Mouse (Mus musculus) stomach, embryonic 16.5 days (tissue): ENCODE measurements at regions not wholly inside any gene's neighbourhood (a gene's known extent, or its start where the extent isn't known, plus 50 kb on each side); places are given as distances from the start of the nearest gene placed in this dataset.

Source experiments
- ATAC-seq: fragments of 200-750 bp; cut with Nextera tagmentation; 2 replicates; pipeline ENCODE4 v1.8.0; 2017; ENCODE audit warnings: moderate number of reproducible peaks, moderate TSS enrichment; ENCODE audit not compliant: insufficient read depth, low FRiP score
- H3K27ac ChIP-seq: fragments of 300-500 bp; sonication (generic); 2 replicates; pipeline ENCODE4 v1.5.1; 2014; ENCODE audit warnings: low read length
- H3K27me3 ChIP-seq: fragments of 300-500 bp; sonication (generic); 2 replicates; pipeline ENCODE4 v1.6.1; 2014; ENCODE audit warnings: low read length, control low read depth, mixed read lengths; ENCODE audit not compliant: control insufficient read depth, insufficient read depth
- H3K36me3 ChIP-seq: fragments of 300-500 bp; sonication (generic); 2 replicates; pipeline ENCODE4 v1.6.1; 2014; ENCODE audit warnings: low read length; ENCODE audit not compliant: control insufficient read depth, insufficient read depth
- H3K4me1 ChIP-seq: fragments of 300-500 bp; sonication (generic); 2 replicates; pipeline ENCODE4 v1.6.1; 2014; ENCODE audit warnings: low read length, control low read depth, mixed read lengths; ENCODE audit not compliant: control insufficient read depth, insufficient read depth
- H3K4me2 ChIP-seq: fragments of 300-500 bp; sonication (generic); 2 replicates; pipeline ENCODE4 v1.6.1; 2014; ENCODE audit warnings: low read depth, low read length, mixed read lengths
- H3K4me3 ChIP-seq: fragments of 300-500 bp; sonication (generic); replicated peaks from 2 replicates; pipeline ENCODE4 v1.5.1; 2014; ENCODE audit warnings: mild to moderate bottlenecking, low read length
- H3K9ac ChIP-seq: fragments of 300-500 bp; sonication (generic); 2 replicates; pipeline ENCODE4 v1.6.1; 2014; ENCODE audit warnings: low read length
- H3K9me3 ChIP-seq: fragments of 300-500 bp; sonication (generic); replicated peaks from 2 replicates; pipeline ENCODE4 v1.6.1; 2016; ENCODE audit warnings: low read length, control low read depth; ENCODE audit not compliant: control insufficient read depth
- WGBS: fragments of 180-500 bp; shearing (Covaris S2); extraction: QIAGEN DNeasy Blood & Tissue Kit; methylation state at CpG from one replicate; pipeline ENCODE4 v1.1.7; 2014; 5-methylcytosine and 5-hydroxymethylcytosine counted together

DNA sequence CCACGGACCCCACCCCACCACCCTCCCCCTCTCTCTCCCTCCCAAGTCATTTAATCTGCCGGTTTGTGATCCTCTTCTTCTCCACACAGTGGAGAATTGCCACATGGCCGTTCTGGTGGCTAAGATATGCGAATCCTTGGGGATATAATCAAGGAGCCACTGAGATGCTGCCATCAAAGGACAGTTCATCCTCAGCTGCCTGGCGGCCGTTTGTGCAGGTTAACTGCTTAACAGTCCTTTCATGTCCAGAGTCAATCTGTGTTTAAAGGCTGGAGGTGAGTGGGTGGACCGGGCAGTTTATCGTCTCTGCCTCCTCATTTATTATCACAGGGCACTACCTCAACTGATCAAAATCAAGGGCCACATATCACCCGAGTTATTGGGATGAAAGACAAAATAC lies 241.6 kb upstream of the Noct start:
- no peak for ATAC-seq
- WGBS: 34% methylated on average over 9 of the region's 9 CpGs
- no peak overlapping the region for H3K4me2 ChIP-seq

GRCm38 (mm10) chr3:50983126-50983525 lies 241.1 kb upstream of the Noct start:
- no peak for ATAC-seq
- Histone ChIP-seq H3K36me3 (no peaks in the 10 kb centered on the region), H3K27me3 (no peaks in the 10 kb centered on the region), H3K9me3 (no peaks in the 10 kb centered on the region), H3K27ac (no peak overlapping the region), H3K9ac (no peak overlapping the region), H3K4me2 (no peak overlapping the region), H3K4me3 (no peak overlapping the region), H3K4me1 (no peaks in the 10 kb centered on the region)
- 41% methylated on average over 5 of the region's 5 CpGs for WGBS

More for the DNA sequence above, 241.6 kb upstream of the Noct start:
- Histone ChIP-seq H3K27me3 (no peaks in the 10 kb centered on the region), H3K27ac (no peak overlapping the region), H3K36me3 (no peaks in the 10 kb centered on the region), H3K4me1 (no peaks in the 10 kb centered on the region), H3K9ac (no peak overlapping the region), H3K9me3 (no peaks in the 10 kb centered on the region), H3K4me3 (no peak overlapping the region)

DNA sequence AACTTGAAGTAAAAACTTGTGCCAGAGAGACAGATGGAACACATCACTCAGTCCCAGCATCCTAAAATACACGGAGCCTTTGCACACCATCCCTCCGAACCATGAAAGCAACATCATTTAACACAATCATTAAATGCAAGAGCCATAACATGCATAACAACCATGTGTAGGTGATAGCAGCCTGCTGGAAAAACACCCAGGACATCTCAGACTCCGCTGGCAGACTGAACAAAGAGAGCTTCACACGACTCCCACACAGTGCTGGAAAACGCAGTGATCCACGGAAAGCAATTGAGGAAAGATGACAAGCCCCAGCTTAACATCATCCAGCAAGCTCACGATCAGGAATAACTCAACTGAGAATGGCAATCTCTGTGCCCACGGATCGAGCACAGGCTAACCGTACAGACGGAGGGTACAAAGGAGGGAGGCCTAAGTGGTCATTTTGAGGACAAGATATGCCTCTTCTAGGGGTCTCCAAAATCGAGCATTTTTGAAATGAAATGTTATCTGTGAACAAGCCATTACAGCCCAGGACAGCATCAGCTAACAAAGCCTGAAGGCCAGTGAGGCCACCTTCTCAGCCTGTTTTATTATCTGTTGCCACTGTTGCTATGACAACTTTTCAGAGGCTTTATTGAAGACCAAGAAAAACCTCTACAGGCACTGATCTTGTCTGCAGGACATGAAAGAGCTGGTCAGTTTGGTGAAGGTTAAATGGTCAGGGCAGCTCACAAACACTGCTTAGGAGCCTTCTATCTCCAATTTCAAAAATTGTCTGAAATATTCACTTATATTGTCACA lies 240.1 kb upstream of the Noct start:
- 57% methylated on average over 12 of the region's 12 CpGs for WGBS
- H3K27ac ChIP-seq: no peak overlapping the region
- no peaks in the 10 kb centered on the region for H3K9me3 ChIP-seq
- no peaks in the 10 kb centered on the region for H3K36me3 ChIP-seq
- no peak overlapping the region for H3K4me2 ChIP-seq
- no peak for ATAC-seq
- H3K4me3 ChIP-seq: no peak overlapping the region
- no peaks in the 10 kb centered on the region for H3K4me1 ChIP-seq
- no peaks in the 10 kb centered on the region for H3K27me3 ChIP-seq
- H3K9ac ChIP-seq: no peak overlapping the region

- Histone ChIP-seq H3K36me3 (no peaks in the 10 kb centered on the region), H3K9me3 (no peaks in the 10 kb centered on the region), H3K4me1 (no peaks in the 10 kb centered on the region), H3K27me3 (no peaks in the 10 kb centered on the region), H3K9ac (no peak overlapping the region), H3K4me3 (no peak overlapping the region), H3K4me2 (no peak overlapping the region), H3K27ac (no peak overlapping the region)
- WGBS: 95% methylated on average over 12 of the region's 12 CpGs
- ATAC-seq: no peak
These were observed 236.4 kb upstream of the Noct start for GRCm38 (mm10) chr3:50987821-50988220.

GRCm38 (mm10) chr3:50990810-50991209 lies 233.4 kb upstream of the Noct start:
- ATAC-seq: no peak
- H3K9me3 ChIP-seq: no peaks in the 10 kb centered on the region
- no peak overlapping the region for H3K4me2 ChIP-seq
- no peaks in the 10 kb centered on the region for H3K4me1 ChIP-seq
- H3K27ac ChIP-seq: no peak overlapping the region
- WGBS: 72% methylated on average over 11 of the region's 11 CpGs
- H3K9ac ChIP-seq: no peak overlapping the region
- no peak overlapping the region for H3K4me3 ChIP-seq
- no peaks in the 10 kb centered on the region for H3K27me3 ChIP-seq
- no peaks in the 10 kb centered on the region for H3K36me3 ChIP-seq

- Histone ChIP-seq H3K36me3 (no peaks in the 10 kb centered on the region), H3K9ac (no peak overlapping the region), H3K4me1 (no peaks in the 10 kb centered on the region), H3K4me3 (no peak overlapping the region), H3K27me3 (no peaks in the 10 kb centered on the region), H3K9me3 (no peaks in the 10 kb centered on the region), H3K27ac (no peak overlapping the region), H3K4me2 (no peak overlapping the region)
- WGBS: 45% methylated on average over 9 of the region's 9 CpGs
- ATAC-seq: no peak
These were observed 231.5 kb upstream of the Noct start for GRCm38 (mm10) chr3:50992581-50993313.

DNA sequence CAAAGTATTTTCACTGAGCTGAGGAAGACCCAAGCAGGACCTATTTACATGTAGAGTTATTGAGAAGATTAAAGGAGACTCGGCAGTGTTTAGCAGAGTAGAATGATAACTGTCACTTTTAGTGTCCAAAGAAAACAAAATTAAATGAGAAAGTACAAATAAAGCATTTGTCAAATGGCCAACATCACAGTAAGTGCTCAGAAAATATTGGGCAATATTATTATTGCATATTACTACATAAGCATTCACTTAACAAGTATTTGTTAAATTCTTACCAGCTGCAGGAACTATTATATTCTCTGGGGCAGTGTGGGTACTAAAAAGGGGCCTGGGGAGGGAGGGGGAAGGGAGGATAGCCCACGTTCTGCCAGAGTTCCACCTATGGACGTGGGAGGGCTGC lies 224.5 kb upstream of the Noct start:
- Histone ChIP-seq H3K9ac (no peak overlapping the region), H3K9me3 (no peaks in the 10 kb centered on the region), H3K27me3 (no peaks in the 10 kb centered on the region), H3K4me3 (no peak overlapping the region), H3K27ac (no peak overlapping the region), H3K4me2 (no peak overlapping the region), H3K4me1 (no peaks in the 10 kb centered on the region), H3K36me3 (no peaks in the 10 kb centered on the region)
- WGBS: 53% methylated on average over 3 of the region's 3 CpGs
- ATAC-seq: no peak

DNA sequence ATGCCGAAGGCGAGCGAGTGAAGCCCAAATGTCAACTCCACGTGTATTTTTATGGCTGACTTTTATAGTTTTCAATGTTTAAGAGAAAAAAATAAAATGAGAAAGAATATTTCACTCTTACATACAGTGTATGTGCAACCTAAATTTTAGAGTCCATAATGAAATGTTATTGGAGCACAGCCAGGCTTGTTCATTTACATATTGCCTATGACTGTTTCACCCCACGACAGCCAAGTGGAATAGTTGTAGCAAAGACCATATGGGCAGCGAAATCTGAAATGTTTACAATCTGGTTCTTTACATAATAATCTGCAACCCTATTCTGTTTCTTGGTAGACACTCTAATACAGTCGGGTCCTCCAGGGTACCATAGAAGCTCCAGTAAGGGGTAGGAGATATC lies 223.3 kb upstream of the Noct start:
- H3K9ac ChIP-seq: no peak overlapping the region
- no peak overlapping the region for H3K4me2 ChIP-seq
- H3K4me1 ChIP-seq: no peaks in the 10 kb centered on the region
- no peak for ATAC-seq
- H3K27ac ChIP-seq: no peak overlapping the region
- 84% methylated on average over 7 of the region's 7 CpGs for WGBS
- H3K36me3 ChIP-seq: no peaks in the 10 kb centered on the region
- H3K27me3 ChIP-seq: no peaks in the 10 kb centered on the region
- H3K9me3 ChIP-seq: no peaks in the 10 kb centered on the region
- H3K4me3 ChIP-seq: no peak overlapping the region

- no peaks in the 10 kb centered on the region for H3K36me3 ChIP-seq
- no peak overlapping the region for H3K4me2 ChIP-seq
- H3K4me3 ChIP-seq: no peak overlapping the region
- ATAC-seq: no peak
- no peaks in the 10 kb centered on the region for H3K9me3 ChIP-seq
- H3K27me3 ChIP-seq: no peaks in the 10 kb centered on the region
- WGBS: 65% methylated on average over 6 of the region's 6 CpGs
- no peak overlapping the region for H3K9ac ChIP-seq
- H3K4me1 ChIP-seq: no peaks in the 10 kb centered on the region
- H3K27ac ChIP-seq: no peak overlapping the region
These were observed 221.6 kb upstream of the Noct start for GRCm38 (mm10) chr3:51002662-51003061.
